Mouse (Mus musculus) lung, postnatal 0 days (tissue): ENCODE results near the gene Vapb.

Source experiments
- CTCF ChIP-seq: IDR thresholded peaks from 2 replicates; pipeline ENCODE4 v1.5.1; 2016; ENCODE audit warnings: antibody characterized with exemption, mild to moderate bottlenecking
- EP300 ChIP-seq: IDR thresholded peaks from 2 replicates; pipeline ENCODE4 v1.6.1; 2016; ENCODE audit warnings: antibody characterized with exemption, mild to moderate bottlenecking, control low read depth

DNA sequence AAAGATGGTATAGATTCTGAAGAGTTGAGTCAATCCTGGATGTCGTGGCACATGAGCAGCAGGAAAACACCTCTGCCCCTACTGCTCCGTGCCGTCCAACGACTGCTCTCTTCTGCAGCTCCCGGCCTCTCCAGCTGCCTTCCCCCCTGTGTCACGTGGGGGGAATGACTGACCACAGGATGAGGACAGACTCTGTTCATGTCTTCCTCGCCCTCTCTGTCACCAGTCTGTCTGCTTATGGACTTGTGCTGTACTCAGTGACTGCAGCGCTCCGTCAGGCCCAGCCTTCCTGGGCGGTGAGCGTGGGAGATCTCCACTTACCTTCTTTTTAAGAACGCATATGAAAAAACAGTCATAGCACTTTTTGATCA is 34.5 kb upstream of the Vapb start:
- TF ChIP-seq CTCF = no peak
- TF ChIP-seq EP300 = no peak
